Mouse (Mus musculus) hindlimb bud, embryonic 11.5 days (tissue): ENCODE results near the gene Uvrag.
"Not testable (repeated sequence)": the region's sequence is repeated elsewhere in the genome, so short reads cannot be mapped to it uniquely, and the experiment has no call there.

Experiments used
- DNase-seq: peaks from one replicate; pipeline ENCODE4 v3.0.0-alpha.2; 2012; ENCODE audit warnings: low read depth, low spot score; ENCODE audit errors: extremely low spot score

Gene Uvrag

DNA sequence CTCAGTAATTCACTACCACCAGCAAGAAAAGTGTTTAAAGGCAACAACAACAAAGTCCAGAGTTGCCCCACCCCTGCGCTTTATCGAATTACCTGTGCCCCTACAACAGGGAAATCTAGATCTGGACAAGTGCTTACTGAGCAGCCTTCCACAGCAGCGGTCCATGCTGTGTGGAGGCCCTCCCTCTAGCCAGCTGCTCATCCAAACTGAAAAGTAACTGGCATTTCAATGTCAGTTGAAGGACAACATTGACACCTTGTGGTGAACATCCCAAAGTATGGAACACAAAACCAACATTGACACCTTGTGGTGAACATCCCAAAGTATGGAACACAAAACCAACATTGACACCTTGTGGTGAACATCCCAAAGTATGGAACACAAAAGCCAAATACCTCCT is 78.7 kb downstream of the Uvrag start:
- not testable (repeated sequence) for DNase-seq

DNA sequence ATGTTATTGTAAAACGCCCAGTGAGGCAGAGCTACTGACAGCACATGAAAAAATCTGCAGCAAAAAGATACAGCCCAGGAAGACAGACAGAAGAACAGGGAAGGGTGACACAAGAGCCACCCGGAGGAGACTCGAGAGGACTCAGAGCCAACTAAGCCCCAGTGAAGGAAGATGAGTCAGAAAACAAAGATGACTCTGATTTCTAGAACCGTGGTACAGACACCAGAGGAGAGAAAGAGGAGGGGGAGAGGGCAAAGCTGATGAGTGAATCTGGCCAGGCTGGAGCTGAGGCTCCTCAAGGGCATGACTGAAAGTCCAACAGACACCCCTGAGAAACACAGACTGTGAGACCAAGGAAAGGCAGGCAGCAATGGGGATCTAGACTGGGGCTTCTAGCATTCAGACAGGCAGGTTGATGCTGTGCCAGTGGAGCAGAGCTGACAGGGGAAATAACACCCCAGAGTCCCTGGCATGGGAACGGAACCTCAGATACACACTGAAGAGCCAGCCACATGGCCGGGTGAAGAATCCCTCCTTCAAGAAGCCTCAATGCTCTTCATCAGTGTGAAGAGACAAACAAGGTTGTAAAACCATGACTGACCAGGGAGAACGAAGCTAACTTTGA is 79.8 kb downstream of the Uvrag start:
- DNase-seq = no peak

DNA sequence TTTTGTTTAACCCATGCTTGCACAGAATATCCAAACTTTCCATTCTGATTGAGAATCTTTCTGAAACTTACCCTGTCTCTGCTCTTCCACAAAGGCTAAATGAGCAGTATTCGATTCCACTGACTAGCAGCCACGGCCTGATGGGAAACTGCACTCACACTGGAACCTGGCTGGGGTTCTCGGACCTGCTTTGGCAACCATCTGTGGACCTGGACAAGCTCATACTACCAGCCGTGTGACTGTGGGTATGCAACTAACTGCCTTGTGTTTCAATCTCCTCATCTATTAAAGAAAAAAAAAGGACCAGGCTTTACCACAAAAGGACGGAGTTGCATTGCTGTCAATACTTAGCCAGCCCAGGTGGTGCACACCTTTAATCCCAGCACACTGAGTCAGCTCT is 80.5 kb downstream of the Uvrag start:
- DNase-seq = no peak

DNA sequence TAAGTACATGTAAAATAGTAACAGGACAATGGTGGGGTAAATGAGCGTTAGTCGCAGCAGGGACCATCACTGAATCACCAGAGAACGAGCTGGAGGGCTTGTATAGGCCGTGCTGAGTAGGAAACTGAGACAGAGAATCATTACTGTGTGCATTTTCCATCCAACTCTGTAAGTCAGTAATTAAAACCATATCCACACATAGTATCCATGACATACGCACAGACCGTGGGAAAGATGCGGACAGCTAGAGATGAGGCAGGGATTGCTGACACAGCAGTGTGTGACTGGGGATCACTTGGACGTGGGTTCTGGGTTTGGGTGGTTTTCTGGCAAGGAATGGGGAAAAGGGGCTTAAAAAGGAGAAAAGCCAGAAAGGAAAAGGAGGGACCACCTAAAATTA is 81.0 kb downstream of the Uvrag start:
- DNase-seq = no peak

DNA sequence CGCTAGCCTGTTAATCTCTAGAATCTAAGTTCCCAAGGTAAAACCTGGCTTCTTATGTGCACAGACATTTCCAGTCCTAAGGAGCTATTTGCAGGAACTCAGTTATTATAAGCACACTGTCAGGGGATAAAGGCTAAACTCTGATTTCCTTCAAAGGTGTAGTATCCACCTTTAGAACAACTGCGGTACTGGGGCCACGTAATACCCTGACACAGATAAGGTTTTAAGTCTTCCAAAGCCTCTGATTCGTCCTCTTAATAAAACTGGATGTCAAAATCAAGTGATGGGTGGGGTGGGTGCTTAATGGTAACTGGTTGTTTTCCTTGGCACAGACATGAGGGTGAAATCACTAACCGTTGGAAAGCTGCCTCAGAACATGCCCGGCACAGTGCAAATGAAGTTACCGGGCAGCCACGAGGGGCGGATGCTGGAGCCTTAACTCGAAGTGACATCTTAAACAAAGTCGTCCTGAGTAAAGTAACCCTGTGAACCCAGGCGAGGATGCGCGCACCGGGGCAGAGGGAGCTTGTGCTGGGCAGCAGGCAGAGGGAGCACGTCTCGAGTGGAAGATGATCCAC is 83.8 kb downstream of the Uvrag start:
- DNase-seq = no peak

DNA sequence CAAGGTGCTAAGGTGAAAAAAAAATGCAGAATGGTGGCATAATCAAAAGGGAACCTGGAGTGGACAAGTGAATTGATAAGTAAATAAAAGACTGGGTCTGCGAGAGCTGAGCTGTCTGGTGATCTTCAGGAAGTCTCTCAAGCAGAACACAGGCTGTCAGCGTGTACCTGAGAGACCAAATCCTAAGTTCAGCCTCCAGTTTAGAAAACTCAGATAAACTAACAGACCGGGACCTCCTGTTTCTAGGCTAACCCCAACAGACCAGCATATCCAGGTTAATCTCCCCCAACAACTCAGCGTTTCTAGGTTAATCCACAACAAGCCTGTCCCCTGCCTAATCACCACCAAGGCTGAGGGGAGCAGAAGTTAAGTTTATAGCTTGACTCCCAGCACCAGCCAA is 87.3 kb downstream of the Uvrag start:
- no peak for DNase-seq

DNA sequence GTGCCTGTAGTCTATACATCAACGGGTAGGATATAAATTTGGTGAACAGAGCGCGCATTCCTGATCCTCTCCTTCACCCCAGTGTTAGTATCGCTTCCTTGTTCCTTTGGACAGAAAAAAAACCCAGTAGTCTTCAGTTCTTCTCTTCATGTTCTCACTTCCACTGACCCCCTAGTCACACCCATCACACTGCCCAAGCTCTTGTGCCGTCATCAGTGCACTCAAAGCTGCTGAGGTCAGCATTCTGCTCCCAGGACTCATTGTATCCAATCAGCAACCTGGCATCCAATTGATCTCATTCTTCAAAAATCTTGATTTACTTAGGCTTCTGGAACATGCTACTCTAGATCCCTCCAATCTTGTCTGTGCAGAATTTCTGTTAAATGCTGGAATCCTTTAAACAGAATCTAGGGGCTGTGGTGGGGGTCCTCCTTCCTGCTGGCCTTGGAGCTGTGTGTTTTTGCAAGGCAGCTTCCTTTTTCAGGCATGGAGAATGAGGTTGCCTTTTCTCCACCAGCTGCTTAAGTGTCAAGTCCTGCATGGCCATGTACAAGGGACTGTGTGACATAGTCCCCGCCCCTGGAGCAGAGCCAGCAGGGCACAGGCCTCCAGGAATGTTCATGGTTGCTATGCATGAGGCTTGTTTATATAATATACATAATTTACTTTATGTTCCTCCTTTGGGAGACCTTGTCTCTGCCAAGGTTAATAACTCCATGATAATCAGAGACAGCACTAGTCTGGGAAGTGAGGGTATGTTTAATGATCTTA is 88.3 kb downstream of the Uvrag start:
- no peak for DNase-seq

DNA sequence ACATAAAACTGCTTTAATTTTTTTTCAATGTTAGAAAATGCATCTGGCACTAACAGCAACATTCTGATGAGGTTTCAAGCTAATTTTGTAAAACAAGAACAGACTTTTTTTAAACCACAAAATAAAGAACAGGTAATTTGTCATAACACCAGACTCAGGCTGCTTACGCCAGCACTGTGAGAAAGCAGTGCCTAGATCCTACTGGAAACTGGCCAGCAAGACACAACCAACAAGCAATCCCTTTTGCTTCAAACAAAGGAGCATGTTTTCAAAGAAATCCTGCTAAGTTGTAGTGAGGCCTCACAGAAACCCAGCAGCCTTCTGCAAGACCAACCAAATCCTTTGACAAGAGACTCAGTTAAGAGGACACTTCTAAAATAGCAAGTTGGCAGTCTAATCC is 90.1 kb downstream of the Uvrag start:
- DNase-seq = no peak

DNA sequence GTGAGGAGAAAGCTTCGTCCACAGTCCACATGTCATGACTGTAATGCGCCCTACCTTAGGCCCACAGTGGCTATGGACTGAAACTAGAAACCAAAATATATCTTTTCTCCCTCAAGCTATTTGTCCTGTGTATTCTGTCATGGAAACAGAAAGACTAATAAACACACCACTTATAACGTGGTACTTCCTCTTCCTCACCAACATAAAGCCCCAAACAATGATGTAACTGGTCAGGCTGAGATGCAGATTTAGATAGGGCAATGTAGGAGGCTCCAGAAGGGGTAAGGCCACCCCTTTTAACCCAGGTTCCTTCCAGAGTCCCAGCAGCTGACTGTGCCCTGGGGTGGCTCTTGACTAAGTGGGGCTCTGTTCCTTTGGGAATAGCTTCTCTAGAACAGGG is 91.0 kb downstream of the Uvrag start:
- no peak for DNase-seq

DNA sequence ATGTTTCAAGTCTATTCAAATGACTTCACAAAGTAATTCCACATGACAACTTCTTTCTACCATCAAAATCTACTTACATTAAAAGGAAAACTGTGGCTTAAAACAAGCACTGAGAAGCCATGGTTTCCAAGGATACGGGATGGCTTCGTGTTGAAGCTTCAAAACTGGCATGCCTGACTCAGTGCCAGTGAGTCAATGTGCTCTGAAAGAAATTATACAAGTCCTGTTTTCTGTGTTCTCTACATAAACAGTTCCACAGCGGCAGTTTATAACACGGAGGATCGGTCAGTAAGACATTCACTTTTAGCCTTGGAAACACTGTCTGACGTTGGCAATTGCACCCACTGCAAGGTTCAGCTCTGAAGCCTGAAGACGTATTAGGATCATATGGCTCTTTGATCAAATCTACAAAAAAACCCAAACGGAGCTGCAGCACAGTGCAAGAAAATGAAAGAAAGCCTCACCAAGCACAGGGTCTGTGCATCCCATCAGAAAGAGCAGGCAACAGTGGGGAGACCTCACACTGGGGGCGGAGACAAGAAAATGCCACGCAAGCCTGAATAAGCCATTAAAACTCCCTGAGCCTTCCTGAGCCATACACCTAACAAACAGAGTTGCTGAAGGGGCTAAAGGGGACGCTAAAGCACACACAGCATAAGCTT is 94.3 kb downstream of the Uvrag start:
- no peak for DNase-seq

DNA sequence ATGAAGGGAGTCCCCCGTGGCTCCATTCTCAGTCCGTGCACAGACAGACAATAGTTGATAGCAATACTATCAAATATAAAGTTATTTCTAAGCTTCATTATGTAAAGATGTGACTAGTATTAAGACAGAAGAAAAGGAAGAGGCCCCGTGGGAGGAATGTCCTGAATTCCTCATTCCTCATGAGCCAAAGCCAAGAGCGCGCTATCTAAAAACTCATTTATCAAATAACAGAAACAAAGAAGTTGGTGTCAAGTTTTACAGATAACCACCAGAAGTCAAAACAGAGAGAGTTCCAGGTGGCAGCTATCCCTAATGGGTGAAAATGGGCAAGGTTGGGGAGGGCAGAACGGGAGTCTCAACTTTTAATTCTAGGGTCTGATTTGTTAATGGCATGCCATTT is 95.4 kb downstream of the Uvrag start:
- DNase-seq = no peak

DNA sequence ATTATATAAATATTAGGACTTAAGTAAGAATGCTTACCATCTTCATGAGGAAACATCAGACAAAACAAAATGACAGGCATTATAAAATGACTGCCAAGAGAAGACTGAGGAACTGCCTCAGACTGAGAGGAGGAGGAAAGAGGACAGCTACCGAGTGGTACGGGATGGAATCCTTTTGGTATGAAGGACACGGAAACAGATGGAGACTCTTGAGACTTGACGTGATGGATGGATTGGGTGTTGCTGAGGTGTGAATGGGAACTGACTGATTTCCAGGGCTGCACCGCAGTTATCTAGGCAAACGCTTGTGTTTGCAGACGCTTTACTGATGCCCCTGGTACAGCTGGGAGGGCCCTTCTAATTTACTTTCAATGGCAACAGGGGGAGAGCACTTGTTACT is 97.0 kb downstream of the Uvrag start:
- DNase-seq = no peak

DNA sequence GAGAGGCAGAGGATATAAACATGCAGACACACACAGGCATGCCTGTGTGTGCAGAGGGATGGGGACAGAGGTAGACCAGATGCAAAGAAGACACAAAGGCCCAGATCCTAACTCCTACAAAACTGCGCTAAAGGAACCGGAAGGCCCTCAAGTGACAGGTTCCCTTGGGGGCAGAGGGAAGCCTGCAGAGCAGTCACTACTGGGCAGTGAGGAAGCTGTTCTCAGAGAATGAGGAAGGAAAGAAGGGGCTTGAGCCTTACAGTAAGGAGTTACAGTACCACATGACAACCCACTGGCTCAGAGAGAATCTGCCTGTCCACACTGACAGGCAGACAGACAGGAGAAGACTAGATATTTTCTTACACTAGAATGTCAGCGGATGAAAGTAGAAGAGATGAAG is 97.6 kb downstream of the Uvrag start:
- DNase-seq = no peak

DNA sequence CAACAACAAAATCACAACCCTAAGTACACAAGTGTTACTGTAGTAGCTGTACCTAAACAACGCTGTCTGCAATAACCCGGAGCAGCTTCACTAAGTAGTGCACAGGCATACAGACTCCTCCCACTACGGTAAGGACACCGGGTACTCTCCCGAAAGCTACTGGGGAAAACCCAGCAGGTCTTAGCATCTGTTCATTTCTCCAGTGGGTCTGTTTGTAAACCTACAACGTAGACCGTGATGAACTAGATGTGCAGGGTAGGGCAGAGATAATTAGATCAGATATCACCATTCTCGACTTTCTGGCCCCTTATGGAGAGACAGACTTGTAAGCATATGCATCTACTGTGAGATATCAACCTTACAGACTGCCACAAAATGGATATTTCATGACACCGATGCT is 99.1 kb downstream of the Uvrag start:
- DNase-seq = no peak

DNA sequence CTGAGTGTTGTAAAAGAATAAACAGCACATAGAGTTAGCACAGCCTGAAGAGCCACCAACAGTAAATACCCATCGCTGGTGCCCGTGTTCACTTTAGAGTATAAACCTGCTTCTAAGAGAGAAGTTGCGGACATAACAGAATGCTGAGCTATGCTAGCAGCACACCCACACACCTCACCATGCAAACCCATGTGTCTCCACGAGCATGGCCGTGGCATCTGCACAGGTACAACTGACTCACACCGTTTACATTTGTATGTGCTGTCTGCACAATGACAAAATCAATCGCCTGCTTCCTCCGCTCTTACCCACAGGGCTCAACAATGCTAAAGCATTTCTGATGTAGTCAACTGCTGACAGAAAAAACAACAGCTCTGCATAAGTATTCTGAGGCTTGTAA is 101.0 kb downstream of the Uvrag start:
- DNase-seq = no peak

DNA sequence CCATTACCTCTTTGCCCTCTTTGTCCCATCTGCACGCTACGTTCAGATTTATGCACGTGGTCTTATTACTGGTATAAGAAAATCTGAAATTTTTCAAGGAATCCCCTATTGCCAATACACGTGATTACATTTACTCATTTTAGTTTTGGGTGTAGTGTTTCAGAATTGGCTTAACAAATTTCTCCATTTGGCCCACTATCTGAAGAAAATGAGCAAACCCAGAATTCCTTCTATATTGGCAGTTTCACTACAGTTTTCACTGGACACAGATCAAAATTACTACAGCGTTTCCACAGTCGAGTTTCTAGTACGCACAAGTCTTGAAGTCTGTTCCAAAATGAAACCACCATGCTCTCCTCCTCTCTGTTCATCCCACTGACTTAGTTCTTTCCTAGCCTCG is 104.7 kb downstream of the Uvrag start:
- no peak for DNase-seq

DNA sequence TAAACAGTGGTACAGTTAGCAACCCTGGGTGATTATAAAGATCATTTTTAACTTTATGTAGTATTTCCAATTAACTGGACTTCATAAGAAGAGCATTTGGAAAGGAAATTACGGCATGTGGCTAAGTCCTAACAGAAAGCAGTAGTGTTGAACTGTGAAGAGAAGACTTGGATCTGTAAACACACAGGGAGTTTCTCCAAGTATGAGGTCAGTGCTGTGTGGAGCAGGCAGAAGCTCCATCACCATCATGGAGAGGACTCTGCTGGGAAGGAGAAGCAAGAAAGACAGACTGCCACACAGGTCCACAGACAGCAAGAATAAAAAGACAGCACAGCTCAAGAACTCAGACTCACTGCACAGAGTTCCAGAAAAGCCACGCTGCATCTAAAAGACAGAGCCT is 106.0 kb downstream of the Uvrag start:
- DNase-seq = no peak

DNA sequence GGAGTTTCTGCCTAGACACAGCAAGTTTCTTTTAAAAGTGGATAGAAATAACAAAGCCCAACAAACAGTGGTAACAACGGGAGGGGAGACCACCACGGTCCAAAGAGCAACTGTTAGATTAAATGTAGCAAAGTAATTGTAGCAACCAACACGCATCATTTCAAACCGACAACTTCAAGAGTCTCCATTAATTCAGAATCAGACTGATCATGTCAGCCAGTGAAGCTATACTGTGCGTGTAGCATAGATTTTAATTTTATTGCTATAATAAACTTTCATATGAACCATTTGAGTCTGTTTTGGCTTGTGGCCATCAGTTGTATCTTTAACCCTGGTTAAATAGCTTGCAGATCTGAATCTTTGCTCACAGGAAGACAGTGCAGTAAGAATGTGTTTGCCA is 107.1 kb downstream of the Uvrag start:
- DNase-seq = no peak

DNA sequence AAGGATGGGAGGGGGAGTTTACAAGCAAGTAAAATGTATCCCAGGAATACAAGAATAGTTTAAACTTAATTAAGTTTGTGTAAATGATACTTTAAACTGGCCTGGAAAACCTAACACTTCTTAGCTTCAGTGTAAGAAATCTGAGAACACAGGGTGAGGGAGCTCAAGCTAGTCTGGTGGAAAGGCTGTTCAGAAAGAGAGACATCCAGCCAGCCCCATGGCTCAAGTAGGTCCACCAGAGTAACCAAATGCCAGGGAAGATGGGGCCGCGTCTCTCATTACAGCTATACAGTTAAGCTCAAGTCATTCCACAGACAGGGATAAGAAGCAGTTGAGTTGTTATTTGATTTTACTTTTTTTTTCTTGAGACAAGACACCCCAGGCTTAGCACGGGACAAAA is 107.6 kb downstream of the Uvrag start:
- no peak for DNase-seq

DNA sequence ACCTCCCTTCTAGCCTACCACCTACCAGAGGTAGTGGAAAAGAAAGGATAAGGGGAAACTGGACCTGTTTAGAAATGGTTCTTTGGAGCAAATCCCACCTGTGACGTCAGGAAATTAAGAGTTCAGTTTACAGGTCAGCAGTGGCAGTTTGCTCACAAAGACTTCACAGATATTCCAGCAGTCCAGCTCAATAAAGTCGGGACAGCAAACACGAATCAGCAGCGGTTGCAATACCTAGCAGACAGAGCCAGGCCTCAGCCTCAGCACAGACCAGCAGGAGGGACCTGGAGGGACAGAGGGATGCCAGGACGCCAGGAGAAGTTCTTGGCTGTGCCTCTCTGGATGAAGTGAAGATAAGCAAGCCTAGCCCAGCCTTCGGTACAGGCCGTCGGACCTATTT is 108.9 kb downstream of the Uvrag start:
- no peak for DNase-seq

DNA sequence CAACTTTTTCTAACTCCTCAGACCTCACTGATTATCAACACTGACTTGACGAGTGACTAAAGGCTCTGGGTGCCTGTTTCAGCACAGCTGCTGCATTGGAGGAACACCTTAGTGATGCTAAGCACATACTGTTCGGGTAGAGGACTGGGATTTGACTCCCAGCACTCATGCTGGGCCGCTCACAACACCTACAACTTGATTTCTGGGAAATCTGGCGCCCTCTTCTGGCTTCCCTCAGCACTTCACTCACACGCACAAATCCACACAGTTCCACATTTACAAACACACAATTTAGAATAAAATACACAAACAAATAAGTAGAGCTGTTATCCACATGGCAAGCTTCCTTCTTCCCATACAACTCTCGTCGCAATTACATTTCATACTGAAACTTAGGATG is 112.8 kb downstream of the Uvrag start:
- DNase-seq = no peak

DNA sequence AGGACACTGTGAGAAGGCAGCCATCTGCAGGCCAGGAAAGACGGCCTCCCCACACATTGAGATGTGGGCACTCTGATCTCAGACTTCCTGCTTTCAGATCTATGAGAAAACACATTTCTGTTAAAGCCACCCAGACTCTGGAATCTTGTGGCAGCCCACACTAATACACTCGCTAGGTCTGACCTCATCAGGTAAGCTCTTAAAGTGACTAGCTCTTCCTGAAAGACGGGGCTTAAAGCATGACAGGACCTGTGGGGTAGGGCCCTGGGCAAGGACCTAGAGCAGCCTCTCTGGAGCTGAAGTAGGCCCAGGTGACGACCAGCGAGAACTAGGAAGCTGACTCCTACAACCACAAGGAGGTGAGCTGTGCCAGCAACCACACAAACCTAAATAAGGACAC is 113.8 kb downstream of the Uvrag start:
- no peak for DNase-seq
